9 mouse cellular contexts compared by ENCODE assay signal in genomic region chr12:103433986-103434731, GRCm38 (mm10). TPM values are rescaled to one million over a fixed set of nuclear protein-coding genes. Genes with fewer than 3 reads are reported as not detected.
A peak's percentile ranks its signal among the peaks of the same experiment; 100 is the strongest.
DNase-seq lines count a peak whose midpoint lies in the region; ATAC-seq and TF ChIP-seq lines count a peak whose summit lies in the region.
"Had no signal": no experiment of that assay in that cellular context is flagged by ENCODE, and none has a peak within 500 bp of the region (broad histone marks: within the 10 kb centered on the region; RNA-seq: fewer than 3 reads in every experiment).

Gene Ifi27, plus strand, starts transcription at chr12:103434211.

- dilution Hi-C loops in CH12.LX (cut with MboI; ENCODE audit: extremely low pct_ligation_motif_present, extremely low pct_unique_long_range_greater_than_20kb, low sequenced_read_pairs): no loop called here

- peak within 1 kb of the TSS; percentile 61 to 73 (median 64) for H3K4me3 ChIP-seq in CH12.LX (replicated peaks in 1 of 3; ENCODE audit: low read depth in 2 of 3, low read length in 2 of 3, poor library complexity in 1 of 3)
- H3K4me3 ChIP-seq in lung, postnatal 0 days (ENCODE audit: low read depth, low read length): peak within 1 kb of the TSS; percentile 16; the same call in 1 of the 2 replicates
- H3K4me3 ChIP-seq in stomach, embryonic 14.5 days (ENCODE audit: low read depth, low read length): peak within 1 kb of the TSS; percentile 22
- H3K4me3 ChIP-seq: neural tube, embryonic 12.5 days had no signal

- no peaks in the 10 kb centered on the region for H3K9me3 ChIP-seq in CH12.LX (replicated peaks; ENCODE audit: low read length)
- H3K9me3 ChIP-seq in lung, postnatal 0 days (ENCODE audit: low read length): no peaks in the 10 kb centered on the region
- no peaks in the 10 kb centered on the region for H3K9me3 ChIP-seq in stomach, embryonic 14.5 days (ENCODE audit: control insufficient read depth, low read depth, low read length)
- H3K9me3 ChIP-seq: neural tube, embryonic 12.5 days had no signal

- no peaks in the 10 kb centered on the region; the same call in 1 of the 2 replicates for H3K79me2 ChIP-seq in CH12.LX (replicated peaks; ENCODE audit: control insufficient read depth, extremely low read depth, insufficient read depth, poor library complexity, severe bottlenecking)

- no peak for TF ChIP-seq CTCF in CH12.LX (conservative IDR thresholded peaks at IDR 0.05 in 1 of 2, IDR thresholded peaks at IDR 0.05 in 1 of 2; ENCODE audit: low read depth in 2 of 2, low read length in 2 of 2)
- TF ChIP-seq CTCF in lung, postnatal 0 days (IDR thresholded peaks at IDR 0.05): no peak

- intact Hi-C loops in heart, postnatal 14 days (cut with DNase I): no loop called here

- DNase-seq in 416B (ENCODE audit: low read depth) (peak; percentile 95), CH12.LX (ENCODE audit: extremely low read depth) (peak; percentile 90)
- peak; percentile 63 to 73 for DNase-seq in heart, postnatal 14 days
- peak; percentile 88 for DNase-seq in layer of hippocampus, adult 9-11 months
- DNase-seq in lung, postnatal 0 days (ENCODE audit: low spot score): peak; percentile 97
- no peak for DNase-seq in cerebellum, postnatal 14 days

- no peak for TF ChIP-seq RAD21 in CH12.LX (IDR thresholded peaks at IDR 0.05; ENCODE audit: low read depth, low read length)

- H3K27me3 ChIP-seq in CH12.LX (replicated peaks): no peaks in the 10 kb centered on the region
- H3K27me3 ChIP-seq in lung, postnatal 0 days (replicated peaks; ENCODE audit: insufficient read depth, low read length): no peaks in the 10 kb centered on the region
- H3K27me3 ChIP-seq in stomach, embryonic 14.5 days (ENCODE audit: control insufficient read depth, insufficient read depth, low read length): no peaks in the 10 kb centered on the region
- H3K27me3 ChIP-seq: neural tube, embryonic 12.5 days had no signal

- H3K9ac ChIP-seq in CH12.LX (ENCODE audit: insufficient read depth, low read depth): peak within 1 kb of the TSS; percentile 99
- 0 out of 2 replicates have a peak within 1 kb of the TSS, but pooled peaks have one; percentile 3 for H3K9ac ChIP-seq in lung, postnatal 0 days (replicated peaks; ENCODE audit: low read depth)
- no peak within 1 kb of the TSS for H3K9ac ChIP-seq in stomach, embryonic 14.5 days (replicated peaks; ENCODE audit: low read depth, low read length)
- H3K9ac ChIP-seq: neural tube, embryonic 12.5 days had no signal

- 34% methylated on average over 8 of the region's 8 CpGs for WGBS in lung, postnatal 0 days
- WGBS in stomach, embryonic 14.5 days: 42% methylated on average over 8 of the region's 8 CpGs

- TF ChIP-seq POLR2A in CH12.LX (IDR thresholded peaks at IDR 0.05; ENCODE audit: low read depth, low read length): peak; percentile 57; the same call in 1 of the 2 replicates

- in situ Hi-C loops in CH12.LX (cut with MboI; ENCODE audit: low pct_ligation_motif_present, low pct_unique_long_range_greater_than_20kb, low sequenced_read_pairs): no loop called here

- TF ChIP-seq EP300 in CH12.LX (IDR thresholded peaks at IDR 0.05; ENCODE audit: low read length): peak; percentile 46; the same call in 1 of the 2 replicates
- peak; percentile 49 for TF ChIP-seq EP300 in lung, postnatal 0 days (IDR thresholded peaks at IDR 0.05)

- peak within 1 kb of the TSS; percentile 80 for H3K4me2 ChIP-seq in CH12.LX (ENCODE audit: insufficient read depth, low read depth, poor library complexity, severe bottlenecking)
- peak within 1 kb of the TSS; percentile 46 for H3K4me2 ChIP-seq in lung, postnatal 0 days (replicated peaks; ENCODE audit: low read depth, low read length)
- H3K4me2 ChIP-seq in stomach, embryonic 14.5 days (replicated peaks; ENCODE audit: low read depth, low read length): peak within 1 kb of the TSS; percentile 36
- H3K4me2 ChIP-seq: neural tube, embryonic 12.5 days had no signal

- peaks cover 25 to 48% of the 10 kb centered on the region in 2 experiments for H3K4me1 ChIP-seq in CH12.LX (ENCODE audit: control insufficient read depth in 1 of 2, insufficient read depth in 2 of 2)
- H3K4me1 ChIP-seq in lung, postnatal 0 days (ENCODE audit: insufficient read depth, low read depth, low read length): peaks cover 7% of the 10 kb centered on the region; the same call in 1 of the 2 replicates
- 0 out of 2 replicates have a peak, but pooled peaks cover 3% of the 10 kb centered on the region for H3K4me1 ChIP-seq in stomach, embryonic 14.5 days (ENCODE audit: control insufficient read depth, insufficient read depth, low read length)
- H3K4me1 ChIP-seq: neural tube, embryonic 12.5 days had no signal

- peaks cover 21 to 38% of the 10 kb centered on the region in 2 experiments for H3K36me3 ChIP-seq in CH12.LX (replicated peaks in 1 of 2; ENCODE audit: control insufficient read depth in 1 of 2, insufficient read depth in 1 of 2, low read length in 1 of 2)
- no peaks in the 10 kb centered on the region for H3K36me3 ChIP-seq in lung, postnatal 0 days (ENCODE audit: insufficient read depth, low read length)
- no peaks in the 10 kb centered on the region for H3K36me3 ChIP-seq in stomach, embryonic 14.5 days (ENCODE audit: control insufficient read depth, insufficient read depth, low read length)
- H3K36me3 ChIP-seq: neural tube, embryonic 12.5 days had no signal

- peak; percentile 99 for ATAC-seq in common myeloid progenitor, adult 5-6 weeks (replicated peaks; ENCODE audit: low read depth, poor library complexity, severe bottlenecking)
- peak; percentile 99 for ATAC-seq in lung, postnatal 0 days
- ATAC-seq in stomach, embryonic 14.5 days (ENCODE audit: insufficient number of reproducible peaks, insufficient read depth, low FRiP score, low read depth): peak; percentile 95

- peak within 1 kb of the TSS; percentile 54; the same call in 1 of the 2 replicates for H3K27ac ChIP-seq in CH12.LX (ENCODE audit: insufficient read depth, low read depth)
- peak within 1 kb of the TSS; percentile 83 for H3K27ac ChIP-seq in lung, postnatal 0 days (ENCODE audit: low read length)
- peak within 1 kb of the TSS; percentile 85 for H3K27ac ChIP-seq in stomach, embryonic 14.5 days (ENCODE audit: low read length)
- H3K27ac ChIP-seq: neural tube, embryonic 12.5 days had no signal

TF ChIP-seq in CH12.LX, 34 proteins besides CTCF, POLR2A, EP300 and RAD21 (continues in another document):
- TF ChIP-seq TBP (conservative IDR thresholded peaks at IDR 0.05; ENCODE audit: low read depth, low read length) (peak; percentile 90), ZNF384 (IDR thresholded peaks at IDR 0.05; ENCODE audit: low read depth, low read length) (no peak), MAFK (IDR thresholded peaks at IDR 0.05; ENCODE audit: insufficient replicate concordance, low read length) (no peak), JUN (IDR thresholded peaks at IDR 0.05; ENCODE audit: insufficient read depth, low read depth, low read length) (no peak), ELF1 (IDR thresholded peaks at IDR 0.05; ENCODE audit: low read depth, low read length) (peak; percentile 69; the same call in 1 of the 2 replicates), ZC3H11A (IDR thresholded peaks at IDR 0.05; ENCODE audit: low read depth, low read length) (no peak), BHLHE40 (IDR thresholded peaks at IDR 0.05; ENCODE audit: low read depth, low read length) (no peak; the same call in 1 of the 2 replicates), POLR2AphosphoS2 (IDR thresholded peaks at IDR 0.05; ENCODE audit: low read depth, low read length) (no peak), E2F4 (IDR thresholded peaks at IDR 0.05; ENCODE audit: insufficient replicate concordance, low read depth, low read length) (no peak), CHD1 (IDR thresholded peaks at IDR 0.05; ENCODE audit: low read depth, low read length) (no peak), HCFC1 (IDR thresholded peaks at IDR 0.05; ENCODE audit: low read depth, low read length) (peak; percentile 80), MEF2A (IDR thresholded peaks at IDR 0.05; ENCODE audit: borderline replicate concordance, low read depth, low read length) (peak; percentile 62; the same call in 1 of the 2 replicates), KAT2A (IDR thresholded peaks at IDR 0.05; ENCODE audit: insufficient replicate concordance, low read length) (no peak), NRF1 (IDR thresholded peaks at IDR 0.05; ENCODE audit: low read depth, low read length) (no peak), CHD2 (IDR thresholded peaks at IDR 0.05; ENCODE audit: low read length) (no peak), SIN3A (IDR thresholded peaks at IDR 0.05; ENCODE audit: low read length) (peak; percentile 92), UBTF (IDR thresholded peaks at IDR 0.05; ENCODE audit: low read depth, low read length) (no peak), RCOR1 (conservative IDR thresholded peaks at IDR 0.05; ENCODE audit: low read depth, low read length) (no peak), MAZ (IDR thresholded peaks at IDR 0.05; ENCODE audit: low read depth, low read length) (no peak), TCF12 (IDR thresholded peaks at IDR 0.05; ENCODE audit: low read depth, low read length) (peak; percentile 70; the same call in 1 of the 2 replicates), ETS1 (conservative IDR thresholded peaks at IDR 0.05; ENCODE audit: low read depth, low read length) (peak; percentile 75), USF1 (IDR thresholded peaks at IDR 0.05; ENCODE audit: low read depth, low read length) (peak; percentile 95), PAX5 (IDR thresholded peaks at IDR 0.05; ENCODE audit: low read length) (no peak), MXI1 (IDR thresholded peaks at IDR 0.05; ENCODE audit: low read depth, low read length) (no peak; the same call in 1 of the 2 replicates), IRF4 (IDR thresholded peaks at IDR 0.05; ENCODE audit: low read depth, low read length) (peak; percentile 92), ZKSCAN1 (IDR thresholded peaks at IDR 0.05; ENCODE audit: borderline replicate concordance, low read depth, low read length) (no peak), NELFE (IDR thresholded peaks at IDR 0.05; ENCODE audit: low read depth, low read length) (peak; percentile 64), JUND (conservative IDR thresholded peaks at IDR 0.05; ENCODE audit: low read depth, low read length) (0 out of 2 replicates have a peak, but pooled peaks have one; percentile 23), GABPA (IDR thresholded peaks at IDR 0.05; ENCODE audit: insufficient replicate concordance, low read depth, low read length) (no peak), ZMIZ1 (IDR thresholded peaks at IDR 0.05; ENCODE audit: low read depth, low read length) (peak; percentile 80; the same call in 1 of the 2 replicates)

RNA-seq across cellular contexts. Expression of gene Ifi27, which starts in this region (rescaled TPM):
- total RNA-seq in CH12.LX (2012; rRNA removed): 143 and 198 TPM in 2 replicates
- 135 and 150 TPM in 2 replicates for total RNA-seq in CH12.LX (2014; rRNA removed)
- 132 and 142 TPM in 2 replicates for polyA plus RNA-seq in CH12.LX (2012; ENCODE audit: insufficient read length, low read depth)
- 32.3 and 56.2 TPM in 2 replicates for total RNA-seq in common myeloid progenitor, adult 5-6 weeks (2017)
- 10 to 100 TPM; 49.7 to 84.1 TPM for total RNA-seq in heart, postnatal 14 days (2021)
- polyA plus RNA-seq in lung, postnatal 0 days (2015; fragmentation: Nextera tagmentation; extraction: Ambion mirVana): 69.5 and 72.5 TPM in 2 replicates
- 46.6 and 55.7 TPM in 2 replicates for polyA plus RNA-seq in stomach, embryonic 14.5 days (2014; fragmentation: Nextera tagmentation; extraction: Ambion mirVana)

Comparison
In these comparisons a context has a peak if more than half of its experiments do, and no peak if none do; other contexts are left out.
1. DNase-seq: peak in 416B (single experiment), CH12.LX (single experiment), heart, postnatal 14 days (2 of 2), layer of hippocampus, adult 9-11 months (single experiment) and lung, postnatal 0 days (single experiment); none in cerebellum, postnatal 14 days (0 of 2).
2. Peak in every context shown above with its lines, with median percentiles within 50 percentile points of each other: H3K27ac ChIP-seq, H3K4me2 ChIP-seq, H3K4me3 ChIP-seq and ATAC-seq.